Mouse (Mus musculus) ovary, postnatal 10 days (tissue): ENCODE data around the gene Rprd1b.

Source experiments
- DNase-seq: peaks from one replicate; pipeline ENCODE4 v3.0.0; 2022; ENCODE audit warnings: low spot score

Rprd1b gene

DNA sequence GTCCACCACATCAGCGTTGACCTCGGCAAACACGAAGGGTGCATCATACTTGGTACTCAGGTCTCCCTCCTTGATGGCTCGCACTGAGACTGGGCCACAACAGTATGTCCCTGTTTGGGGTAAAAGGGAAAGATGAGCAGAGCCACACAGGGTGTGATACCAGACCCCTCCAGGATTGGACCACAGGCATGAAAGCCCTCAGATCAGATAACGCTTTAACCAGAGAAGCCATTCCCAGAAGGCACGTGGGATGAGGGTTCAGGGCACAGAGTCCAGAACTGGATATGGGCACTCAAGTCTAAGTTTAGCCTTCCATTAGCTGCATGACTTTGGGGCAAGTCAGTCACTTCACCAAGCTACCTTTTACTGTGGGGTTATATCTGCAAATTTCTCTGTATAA lies 98.9 kb downstream of the Rprd1b start:
- no peak for DNase-seq

DNA sequence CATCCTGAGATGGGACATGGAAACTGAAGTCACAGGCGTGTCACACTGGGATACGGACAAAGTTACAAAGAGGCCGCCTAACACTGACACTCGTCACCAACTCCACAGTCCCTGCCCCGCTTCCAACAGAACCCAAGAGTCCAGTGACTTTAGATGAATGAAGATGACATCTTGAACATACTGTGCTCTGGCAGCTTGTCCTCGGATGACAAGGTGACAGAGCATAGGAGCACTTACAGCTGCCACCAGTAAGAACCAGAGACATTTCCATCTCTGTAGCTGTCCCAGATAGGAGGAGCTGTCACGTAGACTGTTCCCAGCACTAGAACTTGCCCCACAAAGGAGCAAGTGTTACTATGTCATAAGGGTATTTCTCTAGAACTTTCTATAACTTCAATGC lies 99.6 kb downstream of the Rprd1b start:
- no peak for DNase-seq

- no peak for DNase-seq
Measured at GRCm38 (mm10) chr2:158128461-158129130, 100.3 kb downstream of the Rprd1b start.

GRCm38 (mm10) chr2:158129291-158130002 lies 101.2 kb downstream of the Rprd1b start:
- no peak for DNase-seq

- DNase-seq: no peak
Measured at GRCm38 (mm10) chr2:158130391-158130986, 102.2 kb downstream of the Rprd1b start.

GRCm38 (mm10) chr2:158131197-158131835 lies 103.0 kb downstream of the Rprd1b start:
- no peak for DNase-seq

GRCm38 (mm10) chr2:158132320-158132719 lies 104.0 kb downstream of the Rprd1b start:
- no peak for DNase-seq

DNA sequence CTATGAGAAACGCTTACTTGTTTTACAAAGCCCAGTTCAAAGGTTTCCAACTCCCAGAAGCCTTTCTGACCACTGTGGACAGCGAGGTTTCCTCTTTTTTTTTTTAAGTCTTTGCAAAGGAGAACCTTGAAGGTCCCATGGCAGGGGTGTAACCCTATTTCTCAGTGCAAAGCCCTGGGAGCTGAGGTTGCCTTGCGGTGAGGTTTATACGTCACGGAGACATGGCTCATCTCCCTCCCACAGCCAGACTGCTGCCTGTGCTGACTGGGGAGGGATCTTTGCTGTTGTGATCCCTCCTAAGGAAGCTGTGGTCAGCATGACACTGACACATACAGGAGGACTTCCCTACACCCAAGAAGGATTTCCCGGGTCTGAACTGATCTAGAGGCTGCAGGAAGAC lies 104.8 kb downstream of the Rprd1b start:
- no peak for DNase-seq

- no peak for DNase-seq
Measured at GRCm38 (mm10) chr2:158136205-158136604, 107.9 kb downstream of the Rprd1b start.

- no peak for DNase-seq
Measured at GRCm38 (mm10) chr2:158137771-158138170, 109.5 kb downstream of the Rprd1b start.

DNA sequence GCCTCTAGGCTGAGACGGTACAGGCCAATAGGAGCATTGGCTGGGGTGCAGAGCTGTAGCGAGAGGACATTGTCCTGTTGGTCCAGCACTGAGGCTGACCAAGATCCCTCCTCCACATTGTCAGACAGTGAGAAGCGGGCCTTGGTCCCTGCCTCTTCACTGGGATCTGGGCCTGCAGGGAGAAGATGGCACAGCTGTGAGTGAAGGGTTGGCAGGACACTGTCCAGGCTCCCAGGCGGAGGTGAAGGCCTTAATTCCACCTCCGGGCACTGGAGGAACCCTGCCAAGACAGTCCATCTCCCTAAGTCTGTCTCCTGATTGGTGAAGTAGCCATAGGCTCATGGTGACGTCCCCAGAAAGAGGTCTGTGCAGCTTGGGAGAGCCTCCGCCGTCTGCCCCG lies 110.5 kb downstream of the Rprd1b start:
- no peak for DNase-seq

DNA sequence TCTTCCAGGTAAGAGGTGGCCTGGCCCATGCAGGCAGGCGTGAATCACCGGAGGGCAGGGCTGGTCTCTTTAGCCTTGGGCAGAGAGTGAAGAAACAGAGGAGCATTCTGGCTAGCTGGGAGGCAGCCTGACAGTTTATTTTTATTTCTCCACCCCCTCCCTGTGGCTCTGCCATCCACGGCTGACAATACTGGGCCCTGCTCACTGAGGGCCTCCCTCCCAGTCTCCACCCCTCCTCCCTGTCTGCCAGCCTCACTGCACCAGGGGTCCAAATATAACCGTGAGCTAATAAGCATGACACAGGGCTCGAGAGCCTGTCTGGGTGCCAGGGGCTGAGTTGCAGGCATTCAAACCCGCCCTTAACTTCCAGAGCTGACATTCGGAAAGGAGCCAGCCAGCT lies 111.3 kb downstream of the Rprd1b start:
- DNase-seq: no peak

- DNase-seq: no peak
Measured at GRCm38 (mm10) chr2:158140664-158141063, 112.4 kb downstream of the Rprd1b start.

DNA sequence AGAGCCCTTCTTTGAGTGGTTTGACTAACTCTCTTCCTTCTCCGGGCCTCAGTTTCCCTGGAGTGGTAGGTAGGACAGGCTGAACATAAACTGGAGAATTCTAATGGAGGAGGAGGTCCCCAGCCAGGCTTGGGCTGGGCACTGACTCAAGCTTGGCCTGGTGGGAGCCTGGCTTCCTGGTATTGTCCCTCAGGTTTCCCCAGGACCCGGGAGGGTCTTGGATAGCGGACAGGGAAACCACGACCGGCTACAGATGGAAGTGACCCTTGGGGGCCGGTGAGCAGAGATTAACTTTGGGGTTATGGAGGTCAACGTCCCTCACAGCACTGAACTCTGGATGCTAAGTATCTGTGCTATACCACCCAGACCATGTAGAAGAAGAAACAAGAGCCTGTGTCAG lies 113.0 kb downstream of the Rprd1b start:
- DNase-seq: no peak

- no peak for DNase-seq
Measured at GRCm38 (mm10) chr2:158141690-158142440, 113.6 kb downstream of the Rprd1b start.

GRCm38 (mm10) chr2:158142981-158143380 lies 114.7 kb downstream of the Rprd1b start:
- no peak for DNase-seq

- no peak for DNase-seq
Measured at GRCm38 (mm10) chr2:158143816-158144215, 115.5 kb downstream of the Rprd1b start.

DNA sequence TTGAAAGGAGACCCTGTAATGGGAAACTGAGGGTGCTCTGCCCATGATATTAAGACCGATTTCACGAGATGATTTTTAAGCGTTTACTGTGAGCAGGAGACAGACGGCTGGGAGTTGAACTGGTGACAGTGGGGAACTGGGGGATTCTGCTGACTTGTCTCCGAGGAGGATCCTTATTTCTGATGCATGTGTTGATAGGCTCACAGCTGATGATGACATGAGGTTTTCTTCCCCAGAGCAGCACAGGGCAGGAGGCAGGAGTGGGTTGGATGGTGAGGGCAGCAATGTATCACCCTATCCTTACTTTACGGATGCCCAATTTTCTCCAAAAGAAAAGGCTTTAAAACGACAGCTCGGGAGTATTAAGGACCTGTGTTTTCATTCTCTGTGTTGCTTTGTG lies 116.0 kb downstream of the Rprd1b start:
- no peak for DNase-seq

- DNase-seq: no peak
Measured at GRCm38 (mm10) chr2:158144750-158145527, 116.6 kb downstream of the Rprd1b start.

DNA sequence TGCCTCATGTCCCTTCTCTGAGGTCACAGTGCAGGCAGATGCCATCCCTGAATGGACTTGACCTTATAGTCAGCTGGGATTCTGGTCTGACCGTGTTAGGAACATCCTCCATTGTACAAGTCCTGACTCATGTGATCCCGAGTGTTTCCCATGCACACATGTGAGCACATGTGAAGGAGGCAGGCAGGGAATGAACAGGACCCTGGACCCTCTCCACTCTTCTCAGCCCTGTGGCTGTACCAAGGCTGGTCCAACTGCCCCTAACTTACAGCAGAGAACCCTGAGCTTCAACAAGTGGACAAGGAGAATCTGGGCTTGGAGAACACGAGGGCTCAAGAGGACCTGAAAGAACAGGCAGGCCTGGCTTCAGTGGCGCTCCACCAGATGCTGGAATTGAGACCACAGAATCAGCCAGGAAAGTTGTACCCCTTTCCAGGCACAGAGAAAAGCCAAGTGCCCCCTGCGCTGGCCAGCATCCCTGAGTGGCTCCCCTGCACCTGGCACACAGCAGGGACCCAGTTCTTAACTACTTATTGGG lies 117.3 kb downstream of the Rprd1b start:
- no peak for DNase-seq

GRCm38 (mm10) chr2:158146223-158146622 lies 117.9 kb downstream of the Rprd1b start, which contains the start of gene Tgm2:
TSS of gene Tgm2 (minus strand) at chr2:158146436.
- DNase-seq: peak; percentile 91
